ENCODE assay signal across 8 mouse cellular contexts in genomic region chr9:113508821-113509220, GRCm38 (mm10).
DNase-seq lines count a peak whose midpoint lies in the region.

No protein-coding gene starts in this region.

- peak; percentile 6 for DNase-seq in cerebellum, adult 11 months
- DNase-seq in cerebellum, adult 9-10 months, result no peak
- DNase-seq in brain, adult 2 months (ENCODE audit: low read depth, low spot score), result peak; percentile 93
- DNase-seq in frontal cortex, postnatal 10 days (ENCODE audit: low spot score in 2 of 2), result peak; percentile 67 to 71
- DNase-seq in left cerebral cortex, adult 9 months (ENCODE audit: low spot score in 2 of 2), result peak; percentile 72 to 92
- DNase-seq in adrenal gland, postnatal 36 days, result no peak
- no peak for DNase-seq in lung, postnatal 36 days
- no peak for DNase-seq in gastrocnemius, postnatal 14 days

- intact Hi-C loops in gastrocnemius, postnatal 14 days (cut with DNase I; ENCODE audit: low total_unique reads), result no loop called here

Comparison
In these comparisons a context has a peak if more than half of its experiments do, and no peak if none do; other contexts are left out.
1. DNase-seq: peak in cerebellum, adult 11 months (single experiment), brain, adult 2 months (single experiment), frontal cortex, postnatal 10 days (2 of 2) and left cerebral cortex, adult 9 months (2 of 2); none in cerebellum, adult 9-10 months (single experiment), adrenal gland, postnatal 36 days (0 of 2), lung, postnatal 36 days (single experiment) and gastrocnemius, postnatal 14 days (single experiment).